Mouse (Mus musculus) ZHBTc4 (cell line): ENCODE measurements around the gene Inpp5a.

Source experiments
- DNase-seq: peaks from one replicate; pipeline ENCODE4 v3.0.0-alpha.2; 2011; ENCODE audit warnings: low read depth, low spot score

The Inpp5a gene

GRCm38 (mm10) chr7:139439922-139440895 lies 51.3 kb downstream of the Inpp5a start:
- DNase-seq: no peak

- no peak for DNase-seq
Observed at GRCm38 (mm10) chr7:139441022-139441421, 52.1 kb downstream of the Inpp5a start.

GRCm38 (mm10) chr7:139441761-139442211 lies 52.9 kb downstream of the Inpp5a start:
- DNase-seq: no peak

- no peak for DNase-seq
Observed at GRCm38 (mm10) chr7:139445621-139446020, 56.7 kb downstream of the Inpp5a start.

- DNase-seq: no peak
Observed at GRCm38 (mm10) chr7:139447381-139447780, 58.5 kb downstream of the Inpp5a start.

- no peak for DNase-seq
Observed at GRCm38 (mm10) chr7:139450186-139450998, 61.5 kb downstream of the Inpp5a start.

GRCm38 (mm10) chr7:139451711-139452110 lies 62.8 kb downstream of the Inpp5a start:
- no peak for DNase-seq

GRCm38 (mm10) chr7:139452199-139452598 lies 63.3 kb downstream of the Inpp5a start:
- DNase-seq: no peak

GRCm38 (mm10) chr7:139453198-139453597 lies 64.3 kb downstream of the Inpp5a start:
- DNase-seq: no peak

GRCm38 (mm10) chr7:139454285-139454684 lies 65.4 kb downstream of the Inpp5a start:
- no peak for DNase-seq

GRCm38 (mm10) chr7:139456759-139457158 lies 67.8 kb downstream of the Inpp5a start:
- DNase-seq: no peak

GRCm38 (mm10) chr7:139461344-139461743 lies 72.4 kb downstream of the Inpp5a start:
- DNase-seq: no peak

- no peak for DNase-seq
Observed at GRCm38 (mm10) chr7:139462142-139462541, 73.2 kb downstream of the Inpp5a start.

GRCm38 (mm10) chr7:139465538-139465937 lies 76.6 kb downstream of the Inpp5a start:
- no peak for DNase-seq

- no peak for DNase-seq
Observed at GRCm38 (mm10) chr7:139466484-139467176, 77.7 kb downstream of the Inpp5a start.

- no peak for DNase-seq
Observed at GRCm38 (mm10) chr7:139467177-139467895, 78.4 kb downstream of the Inpp5a start.

GRCm38 (mm10) chr7:139467896-139468279 lies 79.0 kb downstream of the Inpp5a start:
- DNase-seq: no peak

- DNase-seq: no peak
Observed at GRCm38 (mm10) chr7:139468440-139468839, 79.5 kb downstream of the Inpp5a start.

GRCm38 (mm10) chr7:139469457-139469856 lies 80.5 kb downstream of the Inpp5a start:
- DNase-seq: no peak

GRCm38 (mm10) chr7:139470481-139470880 lies 81.6 kb downstream of the Inpp5a start:
- no peak for DNase-seq

- DNase-seq: no peak
Observed at GRCm38 (mm10) chr7:139472052-139472451, 83.1 kb downstream of the Inpp5a start.
